Mouse (Mus musculus): Measurements from ENCODE around the gene Gpr146. TPM values are rescaled to one million over a fixed set of nuclear protein-coding genes. Genes with fewer than 3 reads are reported as not detected.
A peak's percentile ranks its signal among the peaks of the same experiment; 100 is the strongest.
"Not testable (repeated sequence)": the region's sequence is repeated elsewhere in the genome, so short reads cannot be mapped to it uniquely, and the experiment has no call there.

Gene Gpr146
- total RNA-seq, 2 experiments from 2014 or later: 12.7 to 13.1 TPM

- peak; percentile 67 to 72 for DNase-seq (ENCODE audit: extremely low spot score in 1 of 2, low spot score in 1 of 2)
Measured at GRCm38 (mm10) chr5:139380385-139381248, 3.1 kb downstream of the Gpr146 start.

- no peak for DNase-seq (ENCODE audit: extremely low spot score in 1 of 2, low spot score in 1 of 2)
Measured at GRCm38 (mm10) chr5:139381586-139382513, 4.4 kb downstream of the Gpr146 start.

GRCm38 (mm10) chr5:139382760-139383159, 5.3 kb downstream of the Gpr146 start:
- no peak for DNase-seq (ENCODE audit: extremely low spot score in 1 of 2, low spot score in 1 of 2)

- DNase-seq (ENCODE audit: extremely low spot score in 1 of 2, low spot score in 1 of 2): no peak
Measured at GRCm38 (mm10) chr5:139383234-139383633, 5.7 kb downstream of the Gpr146 start.

GRCm38 (mm10) chr5:139384531-139384930, 7.0 kb downstream of the Gpr146 start:
- DNase-seq (ENCODE audit: extremely low spot score in 1 of 2, low spot score in 1 of 2): no peak

GRCm38 (mm10) chr5:139386047-139386446, 8.6 kb downstream of the Gpr146 start:
- DNase-seq (ENCODE audit: extremely low spot score in 1 of 2, low spot score in 1 of 2): no peak

GRCm38 (mm10) chr5:139387329-139388194, 10.1 kb downstream of the Gpr146 start:
- DNase-seq (ENCODE audit: extremely low spot score in 1 of 2, low spot score in 1 of 2): no peak

GRCm38 (mm10) chr5:139388195-139388570, 10.7 kb downstream of the Gpr146 start:
- DNase-seq (ENCODE audit: extremely low spot score in 1 of 2, low spot score in 1 of 2): no peak

- peak in 1 of 2 experiments; percentile 39 for DNase-seq (ENCODE audit: extremely low spot score in 1 of 2, low spot score in 1 of 2)
Measured at GRCm38 (mm10) chr5:139388694-139389675, 11.5 kb downstream of the Gpr146 start.

- peak in 1 of 2 experiments; percentile 37 for DNase-seq (ENCODE audit: extremely low spot score in 1 of 2, low spot score in 1 of 2)
Measured at GRCm38 (mm10) chr5:139389676-139390061, 12.2 kb downstream of the Gpr146 start.

GRCm38 (mm10) chr5:139390324-139391119, 13.0 kb downstream of the Gpr146 start:
- DNase-seq (ENCODE audit: extremely low spot score in 1 of 2, low spot score in 1 of 2): not testable (repeated sequence)

- DNase-seq (ENCODE audit: extremely low spot score in 1 of 2, low spot score in 1 of 2): no peak
Measured at GRCm38 (mm10) chr5:139391309-139391990, 14.0 kb downstream of the Gpr146 start.

GRCm38 (mm10) chr5:139392219-139393196, 15.0 kb downstream of the Gpr146 start:
- DNase-seq (ENCODE audit: extremely low spot score in 1 of 2, low spot score in 1 of 2): no peak

- DNase-seq (ENCODE audit: extremely low spot score in 1 of 2, low spot score in 1 of 2): no peak
Measured at GRCm38 (mm10) chr5:139393197-139393588, 15.7 kb downstream of the Gpr146 start.

- no peak for DNase-seq (ENCODE audit: extremely low spot score in 1 of 2, low spot score in 1 of 2)
Measured at GRCm38 (mm10) chr5:139394399-139394798, 16.9 kb downstream of the Gpr146 start.

GRCm38 (mm10) chr5:139395528-139395927, 18.0 kb downstream of the Gpr146 start:
- no peak for DNase-seq (ENCODE audit: extremely low spot score in 1 of 2, low spot score in 1 of 2)

Measured in layer of hippocampus, postnatal 25 days (tissue).